9 mouse cellular contexts compared by ENCODE assay signal in genomic region chr4:135797931-135798330, GRCm38 (mm10). TPM values are rescaled to one million over a fixed set of nuclear protein-coding genes. Genes with fewer than 3 reads are reported as not detected.
A peak's percentile ranks its signal among the peaks of the same experiment; 100 is the strongest.
DNase-seq lines count a peak whose midpoint lies in the region; ATAC-seq lines count a peak whose summit lies in the region.
"Had no signal": no experiment of that assay in that cellular context is flagged by ENCODE, and none has a peak within 500 bp of the region (broad histone marks: within the 10 kb centered on the region; RNA-seq: fewer than 3 reads in every experiment).

No protein-coding gene starts in this region.

- H3K4me3 ChIP-seq in midbrain, embryonic 13.5 days (replicated peaks): no peak overlapping the region
- H3K4me3 ChIP-seq in midbrain, embryonic 11.5 days (ENCODE audit: low read depth, low read length): no peak overlapping the region
- H3K4me3 ChIP-seq: left cerebral cortex, adult 2 months had no signal

- no peak overlapping the region for H3K27ac ChIP-seq in midbrain, embryonic 13.5 days
- no peak overlapping the region for H3K27ac ChIP-seq in midbrain, embryonic 11.5 days (ENCODE audit: low read depth, low read length)
- H3K27ac ChIP-seq: left cerebral cortex, adult 2 months had no signal

- DNase-seq in adrenal gland, adult (ENCODE audit: inconsistent age in 2 of 2, low spot score in 1 of 2): peak; percentile 33 to 56
- DNase-seq in adrenal gland, postnatal 4 days (ENCODE audit: low spot score in 2 of 2): no peak
- no peak for DNase-seq in midbrain, embryonic 11.5 days (ENCODE audit: low spot score, missing footprints)
- peak; percentile 23 for DNase-seq in heart, adult 8-10 months (ENCODE audit: low spot score)
- DNase-seq in lung, postnatal 14 days: peak; percentile 85
- no peak for DNase-seq in cerebellum, postnatal 36 days

- H3K4me2 ChIP-seq in midbrain, embryonic 13.5 days (replicated peaks): 0 out of 2 replicates have a peak overlapping the region, but pooled peaks have one; percentile 5
- no peak overlapping the region for H3K4me2 ChIP-seq in midbrain, embryonic 11.5 days

- H3K27me3 ChIP-seq in midbrain, embryonic 13.5 days: no peaks in the 10 kb centered on the region
- H3K27me3 ChIP-seq in midbrain, embryonic 11.5 days (ENCODE audit: control insufficient read depth, insufficient read depth, low read length): no peaks in the 10 kb centered on the region

- H3K4me1 ChIP-seq in midbrain, embryonic 13.5 days (replicated peaks): peaks cover 8% of the 10 kb centered on the region; the same call in 1 of the 2 replicates
- H3K4me1 ChIP-seq in midbrain, embryonic 11.5 days (ENCODE audit: control insufficient read depth, insufficient read depth, low read length): no peaks in the 10 kb centered on the region; the same call in 1 of the 2 replicates

- WGBS in midbrain, embryonic 13.5 days: 32% methylated on average over 11 of the region's 11 CpGs
- WGBS in midbrain, embryonic 11.5 days: 34% methylated on average over 11 of the region's 11 CpGs

- no peak for ATAC-seq in midbrain, embryonic 13.5 days
- no peak for ATAC-seq in midbrain, embryonic 11.5 days (ENCODE audit: low FRiP score)
- ATAC-seq in erythroblast, adult 5-6 weeks (replicated peaks; ENCODE audit: low FRiP score, poor library complexity, severe bottlenecking): no peak

- H3K9me3 ChIP-seq in midbrain, embryonic 13.5 days: no peaks in the 10 kb centered on the region
- no peaks in the 10 kb centered on the region for H3K9me3 ChIP-seq in midbrain, embryonic 11.5 days (ENCODE audit: control insufficient read depth, low read length)

- H3K9ac ChIP-seq in midbrain, embryonic 13.5 days (replicated peaks): no peak overlapping the region
- no peak overlapping the region for H3K9ac ChIP-seq in midbrain, embryonic 11.5 days (ENCODE audit: low read length)

- H3K36me3 ChIP-seq in midbrain, embryonic 13.5 days: no peaks in the 10 kb centered on the region
- H3K36me3 ChIP-seq in midbrain, embryonic 11.5 days (ENCODE audit: control insufficient read depth, insufficient read depth, low read length): no peaks in the 10 kb centered on the region

RNA-seq across cellular contexts. Expression of gene Myom3, which starts 38.4 kb away (rescaled TPM):
- 1 to 10 TPM; 3.5 to 9.2 TPM for total RNA-seq in adrenal gland, postnatal 4 days (2021)
- polyA plus RNA-seq in midbrain, embryonic 13.5 days (2015; fragmentation: Nextera tagmentation; extraction: Ambion mirVana): 0.13 and 0.15 TPM in 2 replicates
- 0.04 and 0.11 TPM in 2 replicates for polyA plus RNA-seq in midbrain, embryonic 11.5 days (2014; fragmentation: Nextera tagmentation; extraction: Ambion mirVana)
- 1 to 10 TPM in 3 of 4 experiments, under 1 TPM in 1; 0.84 to 2.7 (median 1.6) TPM for total RNA-seq in heart, adult 8-10 months (2022)
- total RNA-seq in erythroblast, adult 5-6 weeks (2015; ENCODE audit: low replicate concordance): not detected in 2 replicates
- 0.51 TPM in 1 of 2 replicates, not detected in the other for total RNA-seq in erythroblast, adult 5-6 weeks (2017; ENCODE audit: low replicate concordance)

RNA-seq across cellular contexts. Expression of gene Srsf10, which starts 57.6 kb away (rescaled TPM):
- total RNA-seq in adrenal gland, postnatal 4 days (2021): 100 to 1,000 TPM; 145 to 183 TPM
- 267 and 285 TPM in 2 replicates for polyA plus RNA-seq in midbrain, embryonic 13.5 days (2015; fragmentation: Nextera tagmentation; extraction: Ambion mirVana)
- polyA plus RNA-seq in midbrain, embryonic 11.5 days (2014; fragmentation: Nextera tagmentation; extraction: Ambion mirVana): 434 and 444 TPM in 2 replicates
- 10 to 100 TPM; 33.2 to 42.3 (median 37.9) TPM for total RNA-seq in heart, adult 8-10 months (2022)
- 116 and 151 TPM in 2 replicates for total RNA-seq in erythroblast, adult 5-6 weeks (2015; ENCODE audit: low replicate concordance)
- total RNA-seq in erythroblast, adult 5-6 weeks (2017; ENCODE audit: low replicate concordance): 176 and 297 TPM in 2 replicates

Comparison
In these comparisons a context has a peak if more than half of its experiments do, and no peak if none do; other contexts are left out.
1. DNase-seq: peak in adrenal gland, adult (2 of 2), heart, adult 8-10 months (single experiment) and lung, postnatal 14 days (single experiment); none in adrenal gland, postnatal 4 days (0 of 2), midbrain, embryonic 11.5 days (single experiment) and cerebellum, postnatal 36 days (0 of 2).